Mouse (Mus musculus) testis, postnatal 10 days (tissue): ENCODE measurements around the gene Asic2.

Experiments
- DNase-seq: peaks from one replicate; pipeline ENCODE4 v3.0.0; 2021; ENCODE audit warnings: low spot score

The Asic2 gene

GRCm38 (mm10) chr11:81602971-81603370 lies 365.3 kb downstream of the Asic2 start:
- no peak for DNase-seq

DNA sequence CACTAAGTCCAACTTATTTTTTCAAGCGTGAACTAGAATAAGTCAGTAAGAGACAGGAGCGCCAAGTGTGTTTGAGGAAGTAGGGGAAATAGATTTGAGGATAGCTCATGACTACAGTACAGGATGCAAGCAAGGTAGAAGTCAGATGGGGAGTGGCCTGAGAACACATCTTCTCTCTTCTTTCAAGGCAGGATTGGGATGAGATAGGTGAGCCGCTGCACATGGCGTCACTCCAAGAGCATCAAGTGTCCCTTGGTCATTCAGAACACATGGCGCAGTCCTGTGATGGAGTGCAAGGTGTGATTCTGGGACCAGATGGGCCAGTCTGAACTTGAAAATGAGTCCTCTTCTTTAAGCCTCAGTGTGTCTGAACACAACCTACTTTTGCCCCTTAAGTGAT lies 366.5 kb downstream of the Asic2 start:
- DNase-seq = no peak

- DNase-seq = peak; percentile 7
Measured at GRCm38 (mm10) chr11:81597601-81598000, 370.7 kb downstream of the Asic2 start.

DNA sequence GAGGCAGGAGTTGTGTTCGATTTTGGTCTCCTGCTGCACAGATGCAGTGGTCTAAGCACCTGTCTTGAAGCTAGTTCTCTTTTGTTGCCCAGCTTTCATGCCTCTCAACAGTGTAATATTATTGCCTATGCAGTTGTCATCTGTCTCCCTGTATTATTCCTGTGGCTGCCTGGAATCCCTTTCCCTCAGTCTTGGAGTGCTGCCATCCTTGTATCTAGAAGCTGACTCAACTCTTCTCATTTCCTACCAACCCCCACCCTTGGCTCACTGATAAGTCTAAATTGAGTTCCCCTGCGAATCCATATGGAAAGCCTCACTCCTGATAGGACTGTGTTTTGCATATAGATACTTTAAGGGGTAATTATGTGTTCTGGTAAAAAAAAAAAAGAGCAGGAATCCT lies 373.0 kb downstream of the Asic2 start:
- peak; percentile 16 for DNase-seq

DNA sequence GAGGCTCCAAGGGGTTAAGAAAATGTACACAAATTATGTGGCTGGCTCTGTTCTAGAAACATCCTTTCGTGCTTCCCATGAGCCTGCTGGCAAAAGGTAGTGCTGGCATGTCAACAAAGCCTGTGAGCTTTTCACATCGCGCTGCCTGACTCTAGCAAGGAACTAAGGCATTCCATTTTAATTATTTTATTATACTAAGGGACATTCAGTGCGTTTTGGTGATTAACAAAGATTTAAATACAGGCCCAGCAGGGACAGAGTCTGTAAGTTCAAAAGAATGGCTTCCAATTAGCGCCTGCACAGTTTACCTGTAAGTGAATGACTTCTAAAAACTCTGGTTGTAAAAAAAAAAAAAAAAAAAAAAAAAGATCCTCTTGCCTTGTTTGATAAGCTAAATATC lies 375.5 kb downstream of the Asic2 start:
- no peak for DNase-seq

DNA sequence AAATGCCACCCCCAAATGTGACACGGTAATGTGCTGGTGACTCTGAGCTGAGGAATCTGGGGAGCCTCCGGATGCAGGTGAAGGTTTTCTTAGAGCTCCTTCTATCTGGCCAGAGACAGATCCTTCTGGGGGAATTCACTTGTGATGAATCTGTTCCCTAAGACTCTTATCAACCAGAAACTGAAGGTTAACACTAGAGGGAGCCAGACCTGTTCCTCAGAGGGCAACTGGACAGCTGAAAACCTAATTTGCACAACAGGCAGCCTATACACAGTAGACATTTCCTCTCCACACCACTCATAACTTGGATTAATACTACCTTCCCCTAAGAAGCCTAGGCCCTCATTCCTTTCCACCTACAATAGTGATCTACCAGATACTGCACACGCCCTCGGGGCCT lies 377.3 kb downstream of the Asic2 start:
- no peak for DNase-seq

GRCm38 (mm10) chr11:81588630-81589029 lies 379.6 kb downstream of the Asic2 start:
- DNase-seq = peak; percentile 79

DNA sequence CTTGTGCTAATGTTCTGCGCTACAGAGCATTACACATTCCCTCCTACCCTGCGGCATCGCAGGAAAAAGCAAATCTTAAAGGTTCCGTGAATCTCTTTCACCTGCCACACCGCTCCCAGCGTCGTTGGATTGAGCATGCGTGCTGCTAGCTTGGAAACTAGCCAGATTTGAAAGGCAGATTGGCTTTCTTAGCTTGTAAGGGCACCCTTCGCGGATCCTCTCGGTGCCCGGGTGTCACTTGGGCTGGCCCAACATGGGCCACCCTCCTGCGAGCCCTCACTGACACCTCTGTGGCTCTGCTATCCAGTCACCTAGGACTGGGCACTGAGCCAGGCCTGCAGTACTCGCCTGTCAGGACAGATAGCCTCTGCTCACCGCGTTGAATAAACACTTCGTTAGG lies 380.3 kb downstream of the Asic2 start:
- peak; percentile 49 for DNase-seq

DNA sequence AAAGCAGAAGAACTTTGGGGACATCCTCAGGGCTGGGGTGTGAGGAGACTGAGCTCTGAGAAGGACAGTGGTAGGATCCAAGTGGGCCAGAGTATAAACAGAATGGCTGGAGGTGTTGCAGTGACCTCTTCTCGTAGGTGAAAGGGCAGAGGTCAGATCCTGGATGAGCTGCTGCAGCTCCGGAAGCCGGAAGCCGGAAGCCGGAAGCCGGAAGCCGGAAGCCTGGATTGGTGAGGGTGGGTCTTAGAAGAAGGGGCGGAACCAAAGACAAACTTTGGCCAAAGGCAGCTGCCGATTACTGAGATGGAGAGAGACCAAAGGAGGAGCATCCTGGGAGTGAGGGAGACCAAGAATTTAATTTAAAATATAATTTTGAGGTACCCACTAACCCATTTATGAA lies 381.1 kb downstream of the Asic2 start:
- no peak for DNase-seq

DNA sequence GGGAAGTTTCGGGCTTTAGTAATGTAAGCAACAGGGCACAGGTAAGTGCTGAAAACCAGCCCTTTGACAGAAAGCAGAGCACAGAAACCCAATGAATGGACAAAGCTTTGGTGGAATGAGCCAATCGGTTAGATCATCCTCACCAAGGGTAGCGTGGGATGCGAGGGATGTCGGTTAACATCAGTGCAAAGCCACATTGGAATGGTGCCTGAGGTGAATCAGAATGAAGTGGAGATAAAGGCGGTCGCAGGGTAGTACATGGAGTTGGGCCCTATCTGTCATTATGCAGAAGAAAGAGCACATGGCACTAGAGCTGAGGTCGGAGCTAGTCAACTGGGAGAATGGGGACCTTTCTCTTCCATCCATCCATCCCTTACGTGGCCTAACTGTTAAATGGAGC lies 383.8 kb downstream of the Asic2 start:
- DNase-seq = no peak

GRCm38 (mm10) chr11:81583195-81583594 lies 385.1 kb downstream of the Asic2 start:
- no peak for DNase-seq

DNA sequence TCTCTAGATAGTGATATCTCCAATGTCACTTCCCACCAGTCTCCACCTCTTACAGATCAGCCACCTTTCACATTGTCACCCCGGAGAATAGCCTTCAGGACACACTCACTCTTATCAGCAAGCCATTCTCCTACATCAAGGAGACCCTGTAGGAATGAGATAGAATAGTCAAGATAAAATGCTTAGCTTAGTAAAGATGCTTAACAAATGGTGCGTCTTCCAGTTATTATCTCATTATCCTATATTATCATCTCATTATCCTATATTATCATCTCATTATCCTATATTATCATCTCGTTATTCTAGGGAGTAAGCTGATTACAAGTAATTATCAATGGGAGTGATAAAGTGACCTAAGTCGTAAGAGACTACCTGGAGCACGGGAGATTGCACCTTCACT lies 386.1 kb downstream of the Asic2 start:
- no peak for DNase-seq

- DNase-seq = no peak
Measured at GRCm38 (mm10) chr11:81579753-81580152, 388.5 kb downstream of the Asic2 start.

DNA sequence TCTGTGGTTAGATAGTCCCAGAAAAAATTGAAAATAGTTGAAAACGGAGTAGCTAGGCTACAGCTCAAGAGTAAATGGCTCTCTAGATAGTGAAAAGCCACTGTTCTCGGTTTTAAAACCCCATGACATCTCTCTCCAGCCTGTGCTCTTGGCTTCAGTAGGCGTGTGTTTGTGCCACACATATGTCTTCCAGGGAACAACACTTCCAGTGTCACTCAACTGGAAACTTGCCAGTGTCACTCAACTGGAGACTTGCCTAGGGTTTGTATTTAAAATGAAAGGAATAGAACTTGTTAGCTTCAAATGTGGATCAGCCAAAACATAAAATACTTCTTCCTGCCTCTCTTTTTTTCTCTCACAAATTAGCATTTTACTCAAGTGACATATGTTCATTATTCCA lies 397.9 kb downstream of the Asic2 start:
- no peak for DNase-seq

- no peak for DNase-seq
Measured at GRCm38 (mm10) chr11:81564857-81565256, 403.4 kb downstream of the Asic2 start.

- no peak for DNase-seq
Measured at GRCm38 (mm10) chr11:81560374-81560773, 407.9 kb downstream of the Asic2 start.

GRCm38 (mm10) chr11:81543189-81543588 lies 425.1 kb downstream of the Asic2 start:
- DNase-seq = no peak

DNA sequence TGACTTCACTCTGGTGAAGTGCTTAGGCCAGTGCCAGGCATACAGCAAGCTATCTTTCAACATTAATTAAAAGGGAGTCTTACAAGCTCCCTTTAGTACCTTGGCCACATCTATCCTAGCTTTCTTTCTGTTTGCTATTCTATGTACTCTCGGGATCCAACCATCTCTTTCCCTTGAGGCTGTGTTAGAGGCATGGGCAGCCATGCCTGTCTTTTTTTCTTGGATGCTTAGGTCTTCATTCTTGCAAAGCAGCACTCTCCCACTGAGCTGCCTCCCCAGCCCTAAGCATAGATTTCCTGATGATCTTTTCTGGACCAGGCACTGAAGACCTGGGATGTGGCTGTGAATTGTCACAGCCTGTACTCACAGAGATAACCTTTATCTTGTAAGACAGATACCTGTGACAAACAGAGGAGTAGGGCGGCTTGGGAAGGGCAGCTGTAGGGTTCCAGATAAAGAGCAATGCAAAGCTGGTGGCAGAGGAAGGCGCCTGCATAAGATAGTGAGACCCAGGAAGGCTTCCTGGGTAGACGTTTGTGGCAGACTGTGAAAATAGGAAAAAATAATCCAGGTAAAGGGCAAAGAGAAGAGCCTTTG lies 433.0 kb downstream of the Asic2 start:
- no peak for DNase-seq

GRCm38 (mm10) chr11:81534686-81535085 lies 433.6 kb downstream of the Asic2 start:
- peak; percentile 72 for DNase-seq

DNA sequence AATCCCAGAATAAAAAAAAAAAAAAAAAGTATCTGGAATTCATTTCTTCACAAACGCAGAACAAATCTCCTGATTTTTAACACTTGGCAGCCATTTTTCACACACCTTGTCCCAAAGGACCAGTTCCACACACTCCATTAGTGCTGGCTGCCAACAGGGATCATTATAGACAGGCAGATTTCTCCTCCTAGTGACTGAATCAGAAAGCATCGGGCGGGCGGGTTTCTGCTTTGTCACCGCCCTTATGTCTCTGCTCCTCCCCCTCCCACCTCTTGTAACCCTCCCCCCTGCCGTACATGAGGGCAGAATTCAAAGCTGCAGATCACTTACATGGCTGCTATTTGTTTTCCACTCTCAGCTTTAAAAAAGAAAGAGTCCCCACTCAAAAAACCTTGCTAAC lies 436.4 kb downstream of the Asic2 start:
- no peak for DNase-seq

DNA sequence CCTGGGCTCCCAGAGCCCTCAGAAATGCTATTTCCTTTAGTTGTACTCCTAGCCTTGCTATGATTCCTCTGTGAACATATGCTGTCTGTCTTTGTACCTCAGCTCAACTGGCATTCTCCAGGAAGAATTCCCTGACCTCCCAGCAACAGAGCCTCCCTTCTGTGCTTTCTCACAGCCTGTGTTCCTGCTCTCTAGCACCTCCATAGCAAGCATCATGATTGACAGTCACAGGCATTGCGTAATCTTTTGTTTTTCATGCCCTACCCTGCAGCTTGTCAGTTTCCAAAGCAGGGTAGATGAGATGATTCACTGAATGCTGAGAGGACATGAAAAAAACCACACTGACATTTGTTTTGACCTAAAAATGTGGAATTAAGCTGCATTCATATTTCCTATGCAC lies 445.3 kb downstream of the Asic2 start:
- DNase-seq = no peak

GRCm38 (mm10) chr11:81521881-81522280 lies 446.4 kb downstream of the Asic2 start:
- no peak for DNase-seq

DNA sequence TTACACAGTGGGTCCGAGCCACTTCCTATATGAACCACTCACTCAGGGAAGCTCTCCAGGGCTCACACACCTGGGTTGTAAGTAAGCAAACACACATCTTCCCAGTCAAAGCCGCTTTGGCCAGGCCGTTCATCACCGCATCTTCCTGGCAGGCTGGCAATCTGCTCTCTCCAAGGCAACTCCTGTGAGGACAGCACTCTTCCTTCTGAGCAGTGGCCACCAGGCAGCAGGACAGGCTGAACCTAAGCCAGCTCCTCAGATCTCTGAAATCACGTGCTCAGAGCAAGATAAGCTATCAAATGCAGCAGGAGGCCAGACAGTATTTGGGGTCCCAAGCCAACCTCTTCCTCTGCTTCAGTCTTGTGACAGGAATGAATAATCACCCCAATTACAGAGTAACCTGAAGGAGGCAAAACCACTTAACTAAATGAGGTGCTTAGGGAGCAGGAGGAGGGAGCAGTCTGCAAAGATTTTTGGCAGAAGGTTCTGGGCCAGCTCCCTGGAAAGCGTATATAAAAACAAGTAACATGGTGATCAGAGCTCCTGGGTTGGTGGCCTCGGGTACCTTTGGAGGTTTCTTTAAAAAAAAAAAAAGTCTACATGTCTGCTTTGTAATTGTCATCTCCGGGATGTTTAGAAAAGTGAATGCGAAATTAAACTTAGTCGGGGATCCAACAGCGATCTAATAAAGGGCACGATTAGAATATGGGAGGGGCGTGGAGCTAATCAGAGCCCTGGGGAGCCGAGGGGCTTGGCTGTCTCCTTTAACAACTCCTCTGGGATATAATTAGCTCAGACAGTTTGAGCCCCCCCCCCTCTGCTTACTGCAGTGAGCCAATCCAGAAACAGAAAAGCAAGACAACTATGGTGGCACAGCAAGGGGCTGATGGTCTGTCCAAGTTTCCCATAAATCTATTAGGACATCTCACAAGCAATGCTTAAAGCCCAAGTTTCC lies 450.0 kb downstream of the Asic2 start:
- no peak for DNase-seq

DNA sequence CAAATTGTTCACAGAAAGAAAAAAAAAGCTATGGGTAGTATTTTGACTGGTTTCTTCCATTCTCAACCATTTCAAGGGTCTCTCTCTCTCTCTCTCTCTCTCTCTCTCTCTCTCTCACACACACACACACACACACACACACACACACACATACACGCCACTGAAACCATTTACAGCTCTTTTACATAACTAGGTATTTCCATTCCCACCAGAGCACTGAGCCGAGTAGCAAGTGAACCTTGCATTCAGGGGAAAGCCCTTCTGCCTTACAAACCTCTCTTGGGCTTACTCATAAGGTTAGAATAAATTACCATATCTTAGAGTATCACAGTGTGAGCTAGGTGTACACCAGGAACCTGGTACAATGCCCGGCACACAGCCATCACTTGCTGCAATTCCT lies 452.5 kb downstream of the Asic2 start:
- DNase-seq = no peak
